Mouse (Mus musculus) heart, embryonic 14.5 days (tissue): ENCODE results near the gene Abhd16a. TPM values are rescaled to one million over a fixed set of nuclear protein-coding genes. Genes with fewer than 3 reads are reported as not detected.

Experiments used
- ATAC-seq: fragments of 200-750 bp; cut with Nextera tagmentation; 2 replicates; pipeline ENCODE4 v1.8.0; 2017; ENCODE audit warnings: low read depth, moderate TSS enrichment; ENCODE audit not compliant: insufficient number of reproducible peaks, insufficient read depth, low FRiP score
- H3K27ac ChIP-seq, 2 experiments: fragments of 200-500 bp in 1 of 2; fragments of 300-500 bp in 1 of 2; sonication (generic) in 1 of 2; replicated peaks in 1 of 2; 2 replicates each; pipeline ENCODE4 v1.5.1; 2012 to 2014; ENCODE audit warnings: low read depth in 2 of 2, low read length in 2 of 2, control low read depth in 1 of 2, mild to moderate bottlenecking in 1 of 2, mixed read lengths in 1 of 2; ENCODE audit not compliant: control insufficient read depth in 1 of 2, insufficient read depth in 1 of 2
- H3K27me3 ChIP-seq: fragments of 300-500 bp; sonication (generic); 2 replicates; pipeline ENCODE4 v1.6.1; 2014; ENCODE audit warnings: mild to moderate bottlenecking, low read length, control low read depth; ENCODE audit not compliant: control insufficient read depth, insufficient read depth
- H3K36me3 ChIP-seq: fragments of 300-500 bp; sonication (generic); 2 replicates; pipeline ENCODE4 v1.6.1; 2014; ENCODE audit warnings: mild to moderate bottlenecking, control low read depth, low read length, mixed read lengths; ENCODE audit not compliant: control insufficient read depth, insufficient read depth
- H3K4me1 ChIP-seq, 2 experiments: fragments of 200-500 bp in 1 of 2; fragments of 300-500 bp in 1 of 2; sonication (generic) in 1 of 2; 2 replicates each; pipeline ENCODE4 v1.6.1; 2012 to 2014; ENCODE audit warnings: low read length in 2 of 2, control low read depth in 1 of 2, mixed read lengths in 1 of 2; ENCODE audit not compliant: control insufficient read depth in 2 of 2, insufficient read depth in 2 of 2
- H3K4me2 ChIP-seq: fragments of 300-500 bp; sonication (generic); 2 replicates; pipeline ENCODE4 v1.6.1; 2014; ENCODE audit warnings: mild to moderate bottlenecking, low read length
- H3K4me3 ChIP-seq, 2 experiments: fragments of 200-500 bp in 1 of 2; fragments of 300-500 bp in 1 of 2; sonication (generic) in 1 of 2; 2 replicates each; pipeline ENCODE4 v1.5.1; 2012 to 2014; ENCODE audit warnings: low read length in 2 of 2, mild to moderate bottlenecking in 2 of 2, control low read depth in 1 of 2, low read depth in 1 of 2, moderate library complexity in 1 of 2; ENCODE audit not compliant: control insufficient read depth in 1 of 2, insufficient read depth in 1 of 2
- H3K9ac ChIP-seq: fragments of 300-500 bp; sonication (generic); 2 replicates; pipeline ENCODE4 v1.6.1; 2014; ENCODE audit warnings: mild to moderate bottlenecking, low read length
- H3K9me3 ChIP-seq: fragments of 300-500 bp; sonication (generic); 2 replicates; pipeline ENCODE4 v1.6.1; 2016; ENCODE audit warnings: low read length, control low read depth; ENCODE audit not compliant: control insufficient read depth
- WGBS: fragments of 180-500 bp; shearing (Covaris S2); extraction: QIAGEN DNeasy Blood & Tissue Kit; methylation state at CpG from one replicate; pipeline ENCODE4 v1.1.7; 2014; 5-methylcytosine and 5-hydroxymethylcytosine counted together
- polyA plus RNA-seq: library from polyadenylated mRNA; unstranded; fragments of >200 nt; fragmentation: Nextera tagmentation; extraction: Ambion mirVana; gene quantifications from 2 replicates; pipeline ENCODE4 v1.2.1, GENCODE M21; 2014

The Abhd16a gene
- polyA plus RNA-seq, 1 experiment from 2014 or later = 64.5 TPM

GRCm38 (mm10) chr17:35134801-35135590 lies 45.9 kb downstream of the Abhd16a start, which contains the start of gene Bag6:
TSS of gene Bag6 (plus strand) at chr17:35135178.
- WGBS = under 1% methylated on average over 65 of the region's 66 CpGs

GRCm38 (mm10) chr17:35135591-35136320 lies 46.7 kb downstream of the Abhd16a start:
- Histone ChIP-seq H3K4me1 (peaks cover 4 to 13% of the 10 kb centered on the region in 2 experiments; a peak in 3 of 4 replicates), H3K4me2 (peak overlapping the region; percentile 87), H3K9ac (peak overlapping the region; percentile 87), H3K27me3 (no peaks in the 10 kb centered on the region), H3K4me3 (peak overlapping the region; percentile 69 to 96), H3K36me3 (peaks cover 34% of the 10 kb centered on the region), H3K9me3 (no peaks in the 10 kb centered on the region), H3K27ac (peak overlapping the region; percentile 96 to 100)
- ATAC-seq = peak; percentile 51; the same call in 1 of the 2 replicates
- WGBS = under 1% methylated on average over 43 of the region's 43 CpGs

More at GRCm38 (mm10) chr17:35134801-35135590, 45.9 kb downstream of the Abhd16a start, which contains the start of gene Bag6:
- Histone ChIP-seq H3K4me2 (peak within 1 kb of the TSS; percentile 87), H3K4me1 (peaks cover 4 to 13% of the 10 kb centered on the region in 2 experiments; a peak in 3 of 4 replicates), H3K9me3 (no peaks in the 10 kb centered on the region), H3K27me3 (no peaks in the 10 kb centered on the region), H3K36me3 (peaks cover 32% of the 10 kb centered on the region), H3K4me3 (peak within 1 kb of the TSS; percentile 69 to 96), H3K27ac (peak within 1 kb of the TSS; percentile 96 to 100), H3K9ac (peak within 1 kb of the TSS; percentile 87)
- ATAC-seq = peak; percentile 91

GRCm38 (mm10) chr17:35139269-35139668 lies 50.2 kb downstream of the Abhd16a start:
- no peak overlapping the region for H3K9ac ChIP-seq

GRCm38 (mm10) chr17:35140490-35140996 lies 51.5 kb downstream of the Abhd16a start:
- 71% methylated on average over 16 of the region's 16 CpGs for WGBS
- ATAC-seq = no peak
- H3K9ac ChIP-seq = no peak overlapping the region
- H3K27me3 ChIP-seq = no peaks in the 10 kb centered on the region
- H3K4me3 ChIP-seq = no peak overlapping the region
- peaks cover 82% of the 10 kb centered on the region for H3K36me3 ChIP-seq
- no peak overlapping the region for H3K27ac ChIP-seq
- 0 out of 2 replicates have a peak, but pooled peaks cover 2% of the 10 kb centered on the region for H3K9me3 ChIP-seq
- no peak overlapping the region for H3K4me2 ChIP-seq
- H3K4me1 ChIP-seq = peaks cover 4 to 13% of the 10 kb centered on the region in 2 experiments; a peak in 3 of 4 replicates

More at GRCm38 (mm10) chr17:35139269-35139668, 50.2 kb downstream of the Abhd16a start:
- Histone ChIP-seq H3K27me3 (no peaks in the 10 kb centered on the region), H3K36me3 (peaks cover 69% of the 10 kb centered on the region), H3K4me2 (no peak overlapping the region), H3K27ac (no peak overlapping the region), H3K4me1 (peaks cover 4 to 13% of the 10 kb centered on the region in 2 experiments; a peak in 3 of 4 replicates), H3K9me3 (0 out of 2 replicates have a peak, but pooled peaks cover 2% of the 10 kb centered on the region), H3K4me3 (no peak overlapping the region)
- WGBS = 86% methylated on average over 3 of the region's 3 CpGs
- no peak for ATAC-seq

- H3K9ac ChIP-seq = no peak overlapping the region
These were observed 52.9 kb downstream of the Abhd16a start for GRCm38 (mm10) chr17:35141971-35142370.

GRCm38 (mm10) chr17:35146139-35146538 lies 57.1 kb downstream of the Abhd16a start:
- Histone ChIP-seq H3K4me1 (no peaks in the 10 kb centered on the region), H3K4me2 (no peak overlapping the region), H3K4me3 (no peak overlapping the region), H3K9ac (no peak overlapping the region), H3K27me3 (no peaks in the 10 kb centered on the region), H3K27ac (no peak overlapping the region), H3K36me3 (peaks cover 99% of the 10 kb centered on the region), H3K9me3 (0 out of 2 replicates have a peak, but pooled peaks cover 2% of the 10 kb centered on the region)
- WGBS = 82% methylated on average over 5 of the region's 5 CpGs
- ATAC-seq = no peak

More at GRCm38 (mm10) chr17:35141971-35142370, 52.9 kb downstream of the Abhd16a start:
- 0 out of 2 replicates have a peak, but pooled peaks cover 2% of the 10 kb centered on the region for H3K9me3 ChIP-seq
- H3K36me3 ChIP-seq = peaks cover 96% of the 10 kb centered on the region
- H3K4me2 ChIP-seq = no peak overlapping the region
- 88% methylated on average over 6 of the region's 6 CpGs for WGBS
- H3K4me3 ChIP-seq = no peak overlapping the region
- no peak overlapping the region for H3K27ac ChIP-seq
- no peak for ATAC-seq
- H3K4me1 ChIP-seq = peaks cover 2 to 4% of the 10 kb centered on the region in 2 experiments; a peak in 3 of 4 replicates
- no peaks in the 10 kb centered on the region for H3K27me3 ChIP-seq

GRCm38 (mm10) chr17:35147348-35147747 lies 58.3 kb downstream of the Abhd16a start:
- no peaks in the 10 kb centered on the region for H3K27me3 ChIP-seq
- H3K36me3 ChIP-seq = peaks cover 99% of the 10 kb centered on the region
- H3K9ac ChIP-seq = no peak overlapping the region
- H3K9me3 ChIP-seq = 0 out of 2 replicates have a peak, but pooled peaks cover 2% of the 10 kb centered on the region
- no peak overlapping the region for H3K27ac ChIP-seq
- no peaks in the 10 kb centered on the region for H3K4me1 ChIP-seq
- H3K4me3 ChIP-seq = no peak overlapping the region
- no peak overlapping the region for H3K4me2 ChIP-seq
- WGBS = 61% methylated on average over 3 of the region's 3 CpGs
- no peak for ATAC-seq
